8 mouse cellular contexts compared by ENCODE assay signal in the genomic region with DNA sequence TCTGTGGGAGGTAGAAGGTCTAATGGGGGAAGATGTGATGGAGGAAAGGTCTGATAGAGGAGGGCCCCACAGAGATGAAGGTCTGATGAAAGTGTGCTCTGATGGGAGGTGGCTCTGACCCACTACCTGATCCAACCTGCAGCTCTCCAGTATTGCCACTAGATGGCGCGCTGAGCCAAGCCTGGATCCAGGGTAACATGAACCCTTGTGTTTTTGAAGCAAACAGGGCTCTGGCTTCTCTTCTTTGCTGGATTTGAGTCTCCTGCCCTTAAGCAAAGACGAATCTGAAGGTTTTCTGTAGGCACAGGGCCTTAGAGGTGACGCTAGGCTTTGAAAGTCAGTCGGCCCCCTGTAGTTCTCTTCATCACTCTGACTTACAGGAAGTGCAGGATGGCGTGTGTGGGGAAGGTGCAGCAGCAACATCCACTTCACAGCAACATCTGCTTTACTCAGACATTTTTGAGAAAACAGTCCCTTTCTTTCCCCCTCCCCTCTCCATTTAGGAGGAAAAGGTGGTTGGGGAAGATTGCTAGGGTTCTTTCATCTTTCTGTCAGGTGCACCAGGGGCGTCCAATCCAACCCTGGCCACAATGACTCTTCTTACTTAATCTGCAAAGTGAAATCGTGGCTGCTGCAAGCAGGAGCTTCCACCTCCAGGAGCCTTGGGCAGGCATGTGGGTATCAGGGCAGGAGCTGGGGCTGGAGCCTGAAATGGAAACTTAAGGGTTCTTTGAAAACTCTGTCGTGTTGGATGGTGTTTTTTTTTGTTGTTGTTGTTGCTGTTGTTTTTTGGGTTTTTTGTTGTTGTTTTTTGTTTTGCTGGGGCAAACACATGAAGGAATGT. TPM values are rescaled to one million over a fixed set of nuclear protein-coding genes. Genes with fewer than 3 reads are reported as not detected.
DNase-seq lines count a peak whose midpoint lies in the region; ATAC-seq and TF ChIP-seq lines count a peak whose summit lies in the region.

No protein-coding gene starts in this region.

- DNase-seq in heart, adult 2 months = peak; percentile 46 to 60
- peak; percentile 74 for DNase-seq in CD4-positive helper T cell, adult 2 months (ENCODE audit: low read depth, low spot score)
- DNase-seq in spleen, adult 2 months (ENCODE audit: low read depth in 1 of 2, low spot score in 2 of 2) = peak; percentile 45 to 49

- H3K4me3 ChIP-seq in heart, adult 2 months = no peak overlapping the region
- no peak overlapping the region for H3K4me3 ChIP-seq in heart, embryonic 11.5 days (ENCODE audit: low read depth, low read length)
- H3K4me3 ChIP-seq in bone marrow macrophage, adult 2 months (ENCODE audit: insufficient read depth, low read length) = no peak overlapping the region
- H3K4me3 ChIP-seq in intestine, embryonic 15.5 days (replicated peaks) = no peak overlapping the region
- peak overlapping the region; percentile 80 for H3K4me3 ChIP-seq in megakaryocyte, embryonic 14.5 days (replicated peaks)
- no peak overlapping the region for H3K4me3 ChIP-seq in spleen, adult 2 months (ENCODE audit: extremely low read depth, insufficient read depth, insufficient read length)

- intact Hi-C loops in heart, adult 2 months (cut with DNase I) = loop anchor here (1.0 to 10.0 kb wide), 4 partner anchors 107 to 643 kb away; a partner anchor contains a TSS

- no peak overlapping the region for H3K27ac ChIP-seq in heart, adult 2 months
- H3K27ac ChIP-seq in heart, embryonic 11.5 days (ENCODE audit: low read depth, low read length) = no peak overlapping the region
- no peak overlapping the region for H3K27ac ChIP-seq in bone marrow macrophage, adult 2 months (ENCODE audit: insufficient read depth, low read depth, low read length)
- no peak overlapping the region for H3K27ac ChIP-seq in intestine, embryonic 15.5 days
- H3K27ac ChIP-seq in spleen, adult 2 months (ENCODE audit: insufficient read depth, low read length) = no peak overlapping the region

- no peak overlapping the region for H3K9ac ChIP-seq in heart, adult 2 months (ENCODE audit: low read depth, low read length)
- no peak overlapping the region for H3K9ac ChIP-seq in heart, embryonic 11.5 days (ENCODE audit: low read depth, low read length)
- H3K9ac ChIP-seq in intestine, embryonic 15.5 days = no peak overlapping the region

- ATAC-seq in heart, embryonic 11.5 days (replicated peaks; ENCODE audit: insufficient number of reproducible peaks, low FRiP score, low TSS enrichment) = no peak
- ATAC-seq in erythroid progenitor cell, adult 5-6 weeks (replicated peaks; ENCODE audit: low FRiP score, poor library complexity, severe bottlenecking) = peak; percentile 64; the same call in 1 of the 2 replicates
- ATAC-seq in intestine, embryonic 15.5 days = peak; percentile 43; the same call in 1 of the 2 replicates

- H3K27me3 ChIP-seq in heart, adult 2 months (ENCODE audit: control insufficient read depth, insufficient read depth, low read length) = no peaks in the 10 kb centered on the region
- no peaks in the 10 kb centered on the region for H3K27me3 ChIP-seq in heart, embryonic 11.5 days (ENCODE audit: control insufficient read depth, insufficient read depth, low read length)
- H3K27me3 ChIP-seq in intestine, embryonic 15.5 days (replicated peaks) = no peaks in the 10 kb centered on the region
- H3K27me3 ChIP-seq in megakaryocyte, embryonic 14.5 days (replicated peaks) = peaks cover 48% of the 10 kb centered on the region
- H3K27me3 ChIP-seq in spleen, adult 2 months (ENCODE audit: control insufficient read depth, insufficient read depth, low read length) = no peaks in the 10 kb centered on the region

- H3K4me2 ChIP-seq in heart, embryonic 11.5 days = no peak overlapping the region
- H3K4me2 ChIP-seq in intestine, embryonic 15.5 days (replicated peaks) = no peak overlapping the region

- H3K36me3 ChIP-seq in heart, adult 2 months (ENCODE audit: control insufficient read depth, insufficient read depth, low read length) = no peaks in the 10 kb centered on the region
- H3K36me3 ChIP-seq in heart, embryonic 11.5 days (ENCODE audit: control insufficient read depth, insufficient read depth, low read length) = no peaks in the 10 kb centered on the region
- no peaks in the 10 kb centered on the region for H3K36me3 ChIP-seq in intestine, embryonic 15.5 days
- H3K36me3 ChIP-seq in megakaryocyte, embryonic 14.5 days (replicated peaks; ENCODE audit: low read length) = no peaks in the 10 kb centered on the region
- H3K36me3 ChIP-seq in spleen, adult 2 months (ENCODE audit: control insufficient read depth, insufficient read depth, low read length) = no peaks in the 10 kb centered on the region

- no peaks in the 10 kb centered on the region; the same call in 1 of the 2 replicates for H3K4me1 ChIP-seq in heart, adult 2 months (ENCODE audit: control insufficient read depth, insufficient read depth, low read length)
- H3K4me1 ChIP-seq in heart, embryonic 11.5 days (ENCODE audit: control insufficient read depth, insufficient read depth, low read length) = no peaks in the 10 kb centered on the region
- H3K4me1 ChIP-seq in bone marrow macrophage, adult 2 months (ENCODE audit: control insufficient read depth, insufficient read depth, low read length) = peaks cover 4% of the 10 kb centered on the region
- no peaks in the 10 kb centered on the region for H3K4me1 ChIP-seq in intestine, embryonic 15.5 days (replicated peaks)
- H3K4me1 ChIP-seq in megakaryocyte, embryonic 14.5 days = peaks cover 11% of the 10 kb centered on the region
- no peaks in the 10 kb centered on the region for H3K4me1 ChIP-seq in spleen, adult 2 months (ENCODE audit: control insufficient read depth, insufficient read depth, insufficient read length)

- no peaks in the 10 kb centered on the region for H3K79me2 ChIP-seq in heart, adult 2 months (replicated peaks; ENCODE audit: control insufficient read depth, insufficient read depth, low read length)

- no peak for TF ChIP-seq POLR2A in heart, adult 2 months (IDR thresholded peaks at IDR 0.05; ENCODE audit: insufficient read depth, low read depth, low read length)
- no peak for TF ChIP-seq POLR2A in bone marrow macrophage, adult 2 months (IDR thresholded peaks at IDR 0.05; ENCODE audit: borderline replicate concordance, low read depth, low read length)
- no peak for TF ChIP-seq POLR2A in spleen, adult 2 months (IDR thresholded peaks at IDR 0.05; ENCODE audit: low read depth, low read length)

- TF ChIP-seq CTCF in heart, adult 2 months (IDR thresholded peaks at IDR 0.05) = peak; percentile 96; the same call in 1 of the 2 replicates
- peak; percentile 98 for TF ChIP-seq CTCF in bone marrow macrophage, adult 2 months (IDR thresholded peaks at IDR 0.05; ENCODE audit: low read depth, low read length)
- peak; percentile 98; the same call in 1 of the 2 replicates for TF ChIP-seq CTCF in spleen, adult 2 months (IDR thresholded peaks at IDR 0.05; ENCODE audit: extremely low read depth, insufficient read depth, insufficient read length, insufficient replicate concordance)

- H3K9me3 ChIP-seq in heart, embryonic 11.5 days (replicated peaks; ENCODE audit: control insufficient read depth, low read length) = 0 out of 2 replicates have a peak, but pooled peaks cover 3% of the 10 kb centered on the region
- H3K9me3 ChIP-seq in intestine, embryonic 15.5 days = no peaks in the 10 kb centered on the region
- peaks cover 13% of the 10 kb centered on the region for H3K9me3 ChIP-seq in megakaryocyte, embryonic 14.5 days

- TF ChIP-seq EP300 in heart, adult 2 months (IDR thresholded peaks at IDR 0.05; ENCODE audit: insufficient read depth, low read depth, low read length) = peak; percentile 75; the same call in 1 of the 2 replicates

- WGBS in heart, adult 2 months = 29% methylated on average over 9 of the region's 9 CpGs
- 36% methylated on average over 9 of the region's 9 CpGs for WGBS in heart, embryonic 11.5 days (ENCODE audit: insufficient replicate concordance)
- 32% methylated on average over 9 of the region's 9 CpGs for WGBS in intestine, embryonic 15.5 days
- WGBS in spleen, adult 2 months = 15% methylated on average over 9 of the region's 9 CpGs

RNA-seq across cellular contexts. Expression of a gene that starts 45.7 kb away (rescaled TPM):
- total RNA-seq in heart, adult 2 months (2021) = 1 to 10 TPM; 7.0 to 7.2 TPM
- polyA plus RNA-seq in heart, adult 2 months (2012; rRNA removed) = 2.9 and 3.0 TPM in 2 replicates
- 4.6 and 6.4 TPM in 2 replicates for polyA plus RNA-seq in heart, embryonic 11.5 days (2014; fragmentation: Nextera tagmentation; extraction: Ambion mirVana)
- polyA plus RNA-seq in bone marrow macrophage, adult 2 months (2012; ENCODE audit: insufficient read depth, insufficient read length, missing spikeins) = 56.3 and 61.5 TPM in 2 replicates
- 6.5 and 6.7 TPM in 2 replicates for total RNA-seq in erythroid progenitor cell, adult 5-6 weeks (2015; ENCODE audit: low replicate concordance)
- 3.6 and 9.9 TPM in 2 replicates for total RNA-seq in erythroid progenitor cell, adult 5-6 weeks (2017; ENCODE audit: low replicate concordance)
- 5.8 and 6.2 TPM in 2 replicates for polyA plus RNA-seq in intestine, embryonic 15.5 days (2015; fragmentation: Nextera tagmentation; extraction: Ambion mirVana)
- 5.5 and 7.8 TPM in 2 replicates for polyA plus RNA-seq in megakaryocyte, embryonic 14.5 days (2012; ENCODE audit: insufficient read depth, low replicate concordance)
- polyA plus RNA-seq in spleen, adult 2 months (2012; rRNA removed) = 29.0 and 33.1 TPM in 2 replicates

RNA-seq across cellular contexts. Expression of a gene that starts 57.3 kb away (rescaled TPM):
- total RNA-seq in heart, adult 2 months (2021) = not detected
- not detected in 2 replicates for polyA plus RNA-seq in heart, adult 2 months (2012; rRNA removed)
- polyA plus RNA-seq in heart, embryonic 11.5 days (2014; fragmentation: Nextera tagmentation; extraction: Ambion mirVana) = not detected in 2 replicates
- polyA plus RNA-seq in bone marrow macrophage, adult 2 months (2012; ENCODE audit: insufficient read depth, insufficient read length, missing spikeins) = not detected in 2 replicates
- not detected in 2 replicates for total RNA-seq in erythroid progenitor cell, adult 5-6 weeks (2015; ENCODE audit: low replicate concordance)
- total RNA-seq in erythroid progenitor cell, adult 5-6 weeks (2017; ENCODE audit: low replicate concordance) = not detected in 2 replicates
- polyA plus RNA-seq in intestine, embryonic 15.5 days (2015; fragmentation: Nextera tagmentation; extraction: Ambion mirVana) = 0.06 TPM in 1 of 2 replicates, not detected in the other
- 0.03 TPM in 1 of 2 replicates, not detected in the other for polyA plus RNA-seq in megakaryocyte, embryonic 14.5 days (2012; ENCODE audit: insufficient read depth, low replicate concordance)
- not detected in 2 replicates for polyA plus RNA-seq in spleen, adult 2 months (2012; rRNA removed)
